Mouse (Mus musculus): ENCODE data around the gene Ehd2.

The Ehd2 gene

GRCm38 (mm10) chr7:15967312-15967711 is at the start of gene Ehd2:
Gene Ehd2 (minus strand): TSS chr7:15967567.
- DNase-seq (ENCODE audit: low spot score), result peak; percentile 50

GRCm38 (mm10) chr7:16015384-16015783 is 48.0 kb upstream of the Ehd2 start:
- DNase-seq (ENCODE audit: low spot score), result no peak

GRCm38 (mm10) chr7:16014521-16015175 is 47.3 kb upstream of the Ehd2 start:
- DNase-seq (ENCODE audit: low spot score), result no peak

- no peak for DNase-seq (ENCODE audit: low spot score)
These were observed 46.4 kb upstream of the Ehd2 start for GRCm38 (mm10) chr7:16013722-16014275.

GRCm38 (mm10) chr7:16012576-16013263 is 45.4 kb upstream of the Ehd2 start:
- no peak for DNase-seq (ENCODE audit: low spot score)

GRCm38 (mm10) chr7:16011418-16012085 is 44.2 kb upstream of the Ehd2 start:
- no peak for DNase-seq (ENCODE audit: low spot score)

GRCm38 (mm10) chr7:16010649-16011048 is 43.3 kb upstream of the Ehd2 start:
- DNase-seq (ENCODE audit: low spot score), result no peak

GRCm38 (mm10) chr7:16009636-16010035 is 42.3 kb upstream of the Ehd2 start:
- no peak for DNase-seq (ENCODE audit: low spot score)

GRCm38 (mm10) chr7:16005020-16005419 is 37.7 kb upstream of the Ehd2 start:
- DNase-seq (ENCODE audit: low spot score), result no peak

GRCm38 (mm10) chr7:16004177-16004856 is 37.0 kb upstream of the Ehd2 start:
- DNase-seq (ENCODE audit: low spot score), result no peak

GRCm38 (mm10) chr7:16003032-16003431 is 35.7 kb upstream of the Ehd2 start:
- no peak for DNase-seq (ENCODE audit: low spot score)

- no peak for DNase-seq (ENCODE audit: low spot score)
These were observed 34.8 kb upstream of the Ehd2 start for GRCm38 (mm10) chr7:16002171-16002570.

- no peak for DNase-seq (ENCODE audit: low spot score)
These were observed 34.3 kb upstream of the Ehd2 start for GRCm38 (mm10) chr7:16001691-16002090.

GRCm38 (mm10) chr7:15993789-15994188 is 26.4 kb upstream of the Ehd2 start:
- DNase-seq (ENCODE audit: low spot score), result no peak

- DNase-seq (ENCODE audit: low spot score), result no peak
These were observed 25.8 kb upstream of the Ehd2 start for GRCm38 (mm10) chr7:15993152-15993551.

GRCm38 (mm10) chr7:15991764-15992163 is 24.4 kb upstream of the Ehd2 start:
- DNase-seq (ENCODE audit: low spot score), result no peak

GRCm38 (mm10) chr7:15987661-15988356 is 20.4 kb upstream of the Ehd2 start:
- no peak for DNase-seq (ENCODE audit: low spot score)

GRCm38 (mm10) chr7:15982729-15983407 is 15.5 kb upstream of the Ehd2 start:
- no peak for DNase-seq (ENCODE audit: low spot score)

GRCm38 (mm10) chr7:15981538-15981937 is 14.2 kb upstream of the Ehd2 start:
- no peak for DNase-seq (ENCODE audit: low spot score)

- no peak for DNase-seq (ENCODE audit: low spot score)
These were observed 12.9 kb upstream of the Ehd2 start for GRCm38 (mm10) chr7:15980246-15980645.

- no peak for DNase-seq (ENCODE audit: low spot score)
These were observed 8.5 kb upstream of the Ehd2 start for GRCm38 (mm10) chr7:15975904-15976303.
